Mouse (Mus musculus): ENCODE results near the gene Sv2b.

- TF ChIP-seq CTCF (IDR thresholded peaks at IDR 0.05; ENCODE audit: extremely low read depth, insufficient read depth, insufficient read length, insufficient replicate concordance) (no peak), POLR2A (IDR thresholded peaks at IDR 0.05; ENCODE audit: low read depth, low read length) (no peak)
These were observed 18.5 kb downstream of the Sv2b start for GRCm38 (mm10) chr7:75290554-75290953.

Data from spleen, adult 2 months (tissue).